Comparison of ENCODE assay signal across 11 mouse cellular contexts in genomic region chr2:172547807-172548586, GRCm38 (mm10). TPM values are rescaled to one million over a fixed set of nuclear protein-coding genes. Genes with fewer than 3 reads are reported as not detected.
DNase-seq lines count a peak whose midpoint lies in the region; ATAC-seq lines count a peak whose summit lies in the region.
"Had no signal": no experiment of that assay in that cellular context is flagged by ENCODE, and none has a peak within 500 bp of the region (broad histone marks: within the 10 kb centered on the region; RNA-seq: fewer than 3 reads in every experiment).

No protein-coding gene starts in this region.

- H3K9ac ChIP-seq in heart, embryonic 14.5 days (ENCODE audit: low read length) = no peak overlapping the region
- no peak overlapping the region for H3K9ac ChIP-seq in neural tube, embryonic 15.5 days (replicated peaks)
- H3K9ac ChIP-seq in intestine, embryonic 14.5 days (ENCODE audit: low read length) = no peak overlapping the region

- no peaks in the 10 kb centered on the region for H3K36me3 ChIP-seq in heart, embryonic 14.5 days (ENCODE audit: control insufficient read depth, insufficient read depth, low read length)
- H3K36me3 ChIP-seq in neural tube, embryonic 15.5 days = no peaks in the 10 kb centered on the region
- no peaks in the 10 kb centered on the region for H3K36me3 ChIP-seq in intestine, embryonic 14.5 days (ENCODE audit: control insufficient read depth, insufficient read depth, low read length)

- no peaks in the 10 kb centered on the region for H3K9me3 ChIP-seq in heart, embryonic 14.5 days (ENCODE audit: control insufficient read depth, low read length)
- H3K9me3 ChIP-seq in neural tube, embryonic 15.5 days (replicated peaks) = no peaks in the 10 kb centered on the region
- no peaks in the 10 kb centered on the region for H3K9me3 ChIP-seq in intestine, embryonic 14.5 days (ENCODE audit: control insufficient read depth, low read length)

- H3K27me3 ChIP-seq in heart, embryonic 14.5 days (ENCODE audit: control insufficient read depth, insufficient read depth, low read length) = peaks cover 95% of the 10 kb centered on the region
- peaks cover 89% of the 10 kb centered on the region for H3K27me3 ChIP-seq in neural tube, embryonic 15.5 days (replicated peaks)
- H3K27me3 ChIP-seq in intestine, embryonic 14.5 days (replicated peaks; ENCODE audit: control insufficient read depth, insufficient read depth, low read length) = peaks cover 99% of the 10 kb centered on the region

- no peak overlapping the region for H3K4me3 ChIP-seq in heart, embryonic 14.5 days (ENCODE audit: control insufficient read depth in 1 of 2, insufficient read depth in 1 of 2, low read depth in 1 of 2, low read length in 2 of 2)
- H3K4me3 ChIP-seq in neural tube, embryonic 15.5 days (replicated peaks) = no peak overlapping the region
- H3K4me3 ChIP-seq in intestine, embryonic 14.5 days (ENCODE audit: low read depth, low read length) = 0 out of 2 replicates have a peak overlapping the region, but pooled peaks have one; percentile 0

- peak overlapping the region; percentile 42 for H3K4me2 ChIP-seq in heart, embryonic 14.5 days (ENCODE audit: low read length)
- H3K4me2 ChIP-seq in neural tube, embryonic 15.5 days = no peak overlapping the region
- H3K4me2 ChIP-seq in intestine, embryonic 14.5 days (ENCODE audit: low read length) = peak overlapping the region; percentile 7; the same call in 1 of the 2 replicates

- no peak overlapping the region for H3K27ac ChIP-seq in heart, embryonic 14.5 days (replicated peaks in 1 of 2; ENCODE audit: control insufficient read depth in 1 of 2, insufficient read depth in 1 of 2, low read depth in 2 of 2, low read length in 2 of 2)
- no peak overlapping the region for H3K27ac ChIP-seq in neural tube, embryonic 15.5 days (replicated peaks)
- no peak overlapping the region for H3K27ac ChIP-seq in intestine, embryonic 14.5 days (ENCODE audit: low read depth)

- ATAC-seq in heart, embryonic 14.5 days (ENCODE audit: insufficient number of reproducible peaks, insufficient read depth, low FRiP score, low read depth) = no peak
- no peak for ATAC-seq in neural tube, embryonic 15.5 days (ENCODE audit: low FRiP score)
- no peak for ATAC-seq in intestine, embryonic 14.5 days (replicated peaks; ENCODE audit: low FRiP score, low TSS enrichment, low read depth)
- ATAC-seq in megakaryocyte progenitor cell, adult 5-6 weeks (replicated peaks; ENCODE audit: poor library complexity) = no peak

- 3% methylated on average over 24 of the region's 27 CpGs for WGBS in heart, embryonic 14.5 days
- 2% methylated on average over 27 of the region's 27 CpGs for WGBS in neural tube, embryonic 15.5 days
- WGBS in intestine, embryonic 14.5 days = 4% methylated on average over 27 of the region's 27 CpGs

- no peak for DNase-seq in heart, adult 18-20 months
- peak; percentile 57 for DNase-seq in neural tube, embryonic 10.5 days (ENCODE audit: extremely low spot score, low spot score)
- peak; percentile 70 for DNase-seq in intestine, embryonic 14.5 days (ENCODE audit: low spot score)
- DNase-seq in adrenal gland, postnatal 25 days = no peak
- no peak for DNase-seq in cerebellum, adult 18-20 months
- DNase-seq: layer of hippocampus, adult 9-11 months had no signal

- H3K4me1 ChIP-seq in heart, embryonic 14.5 days (ENCODE audit: control insufficient read depth in 2 of 2, insufficient read depth in 2 of 2, low read length in 2 of 2) = peaks cover 9 to 47% of the 10 kb centered on the region in 2 experiments; a peak in 3 of 4 replicates
- peaks cover 36% of the 10 kb centered on the region for H3K4me1 ChIP-seq in neural tube, embryonic 15.5 days
- peaks cover 11% of the 10 kb centered on the region for H3K4me1 ChIP-seq in intestine, embryonic 14.5 days (replicated peaks; ENCODE audit: control insufficient read depth, insufficient read depth, low read length)

RNA-seq across cellular contexts. Expression of gene Tfap2c, which starts 1.4 kb away (rescaled TPM):
- polyA plus RNA-seq in heart, embryonic 14.5 days (2014; fragmentation: Nextera tagmentation; extraction: Ambion mirVana) = not detected in 2 replicates
- not detected for total RNA-seq in heart, adult 18-20 months (2021)
- 0.26 and 0.64 TPM in 2 replicates for polyA plus RNA-seq in neural tube, embryonic 15.5 days (2015; fragmentation: Nextera tagmentation; extraction: Ambion mirVana)
- polyA plus RNA-seq in intestine, embryonic 14.5 days (2014; fragmentation: Nextera tagmentation; extraction: Ambion mirVana) = 0.09 and 0.35 TPM in 2 replicates
- total RNA-seq in megakaryocyte progenitor cell, adult 5-6 weeks (2015) = not detected in 2 replicates
- total RNA-seq in megakaryocyte progenitor cell, adult 5-6 weeks (2017) = not detected in 2 replicates
- total RNA-seq in adrenal gland, postnatal 25 days (2021) = not detected in 2 replicates
- total RNA-seq: adrenal gland, postnatal 10 days; heart, adult 8-10 months had no signal

Comparison
In these comparisons a context has a peak if more than half of its experiments do, and no peak if none do; other contexts are left out.
1. DNase-seq: peak in neural tube, embryonic 10.5 days (single experiment) and intestine, embryonic 14.5 days (single experiment); none in heart, adult 18-20 months (0 of 2), adrenal gland, postnatal 25 days (single experiment) and cerebellum, adult 18-20 months (0 of 2).